Mouse (Mus musculus): ENCODE results near the gene Lpgat1. TPM values are rescaled to one million over a fixed set of nuclear protein-coding genes. Genes with fewer than 3 reads are reported as not detected.

Lpgat1 gene
- polyA plus RNA-seq, 2 experiments, result 4.3 to 7.7 TPM

DNA sequence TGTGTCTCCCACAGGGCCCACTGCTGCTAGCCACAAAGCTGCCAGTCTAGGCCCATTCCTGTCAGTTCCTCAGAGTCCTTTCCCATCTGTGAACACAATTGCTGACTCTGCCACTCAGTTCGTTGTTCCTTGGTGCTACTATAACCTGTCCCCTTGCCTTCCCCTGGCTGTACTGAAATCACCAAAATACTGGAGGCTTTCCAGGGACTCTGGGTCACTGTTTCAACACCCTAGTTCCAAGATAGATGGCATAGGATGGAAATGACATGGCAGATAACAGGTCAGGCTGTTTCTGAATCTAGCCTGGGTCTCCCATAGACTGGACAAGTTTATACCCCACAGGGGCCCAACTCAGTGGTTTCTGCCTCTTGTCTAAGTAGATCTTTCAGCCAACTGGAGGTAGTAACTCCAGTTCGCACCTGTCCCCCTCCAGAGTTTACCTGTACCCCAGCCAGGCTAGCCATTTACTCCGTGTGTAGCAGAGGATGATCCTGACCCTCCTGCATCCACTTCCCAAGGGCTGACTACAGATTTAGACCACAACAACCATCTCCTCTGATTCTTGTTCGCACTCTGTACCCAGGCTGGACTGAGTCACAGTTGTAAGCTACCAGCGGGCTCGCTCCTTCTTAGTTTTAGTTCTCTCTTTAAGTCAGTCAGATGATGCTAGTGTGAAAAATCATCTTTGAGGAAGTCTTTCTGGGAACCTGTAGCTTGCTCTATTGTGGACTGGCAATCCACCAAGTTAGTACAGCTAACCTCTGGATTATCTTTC lies 23.1 kb downstream of the Lpgat1 start:
- Histone ChIP-seq H3K36me3 (replicated peaks; ENCODE audit: control insufficient read depth, insufficient read depth, low read depth) (no peaks in the 10 kb centered on the region), H3K27me3 (ENCODE audit: control insufficient read depth, insufficient read depth, low read length) (no peaks in the 10 kb centered on the region), H3K9me3 (ENCODE audit: control insufficient read depth, low read length) (no peaks in the 10 kb centered on the region), H3K4me1 (replicated peaks; ENCODE audit: control insufficient read depth in 2 of 2, insufficient read depth in 2 of 2, low read length in 1 of 2) (peaks cover 0 to 3% of the 10 kb centered on the region in 2 experiments; a peak in 2 of 4 replicates), H3K9ac (replicated peaks) (no peak overlapping the region), H3K27ac (no peak overlapping the region), H3K4me3 (ENCODE audit: insufficient read depth in 1 of 2, low read depth in 2 of 2, low read length in 2 of 2) (no peak overlapping the region), H3K4me2 (ENCODE audit: low read depth) (no peak overlapping the region)
- TF ChIP-seq CTCF (IDR thresholded peaks at IDR 0.05; ENCODE audit: low read depth) (no peak), EP300 (IDR thresholded peaks at IDR 0.05; ENCODE audit: low read depth) (no peak)
- no peak for ATAC-seq (ENCODE audit: insufficient read depth)
- DNase-seq (ENCODE audit: low read depth in 3 of 3, low spot score in 3 of 3), result no peak
- 60% methylated on average over 6 of the region's 6 CpGs for WGBS (ENCODE audit: insufficient replicate concordance)

DNA sequence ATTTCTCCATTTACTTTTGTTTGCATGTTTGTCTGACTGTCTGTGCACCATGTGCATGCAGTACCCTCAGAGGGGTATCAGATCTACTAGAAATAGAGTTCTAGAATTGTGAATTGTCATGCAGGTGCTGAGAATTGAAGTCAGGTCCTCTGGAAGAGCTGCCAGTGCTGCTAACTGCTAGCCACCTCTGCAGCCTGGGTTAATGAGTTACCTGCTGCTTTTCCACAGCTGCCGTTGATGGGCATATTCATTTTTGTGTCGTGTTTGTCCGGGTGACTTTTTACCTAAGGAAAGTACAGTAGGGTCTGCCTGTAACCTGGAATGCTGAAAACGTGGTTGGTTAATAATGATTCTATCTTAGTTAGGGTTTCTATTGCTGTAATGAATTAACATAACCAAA lies 24.0 kb downstream of the Lpgat1 start:
- no peaks in the 10 kb centered on the region for H3K36me3 ChIP-seq (replicated peaks; ENCODE audit: control insufficient read depth, insufficient read depth, low read depth)
- no peak overlapping the region for H3K4me3 ChIP-seq (ENCODE audit: insufficient read depth in 1 of 2, low read depth in 2 of 2, low read length in 2 of 2)
- H3K27me3 ChIP-seq (ENCODE audit: control insufficient read depth, insufficient read depth, low read length), result no peaks in the 10 kb centered on the region
- ATAC-seq (ENCODE audit: insufficient read depth) (no peak), DNase-seq (ENCODE audit: low read depth in 3 of 3, low spot score in 3 of 3) (no peak)
- no peak overlapping the region for H3K9ac ChIP-seq (replicated peaks)
- TF ChIP-seq CTCF (IDR thresholded peaks at IDR 0.05; ENCODE audit: low read depth) (no peak), EP300 (IDR thresholded peaks at IDR 0.05; ENCODE audit: low read depth) (no peak)
- 0 out of 2 replicates have a peak overlapping the region, but pooled peaks have one; percentile 11 for H3K4me2 ChIP-seq (ENCODE audit: low read depth)
- WGBS (ENCODE audit: insufficient replicate concordance), result 62% methylated on average over 4 of the region's 4 CpGs
- H3K27ac ChIP-seq, result no peak overlapping the region
- H3K9me3 ChIP-seq (ENCODE audit: control insufficient read depth, low read length), result no peaks in the 10 kb centered on the region
- peaks cover 0 to 3% of the 10 kb centered on the region in 2 experiments; a peak in 2 of 4 replicates for H3K4me1 ChIP-seq (replicated peaks; ENCODE audit: control insufficient read depth in 2 of 2, insufficient read depth in 2 of 2, low read length in 1 of 2)

DNA sequence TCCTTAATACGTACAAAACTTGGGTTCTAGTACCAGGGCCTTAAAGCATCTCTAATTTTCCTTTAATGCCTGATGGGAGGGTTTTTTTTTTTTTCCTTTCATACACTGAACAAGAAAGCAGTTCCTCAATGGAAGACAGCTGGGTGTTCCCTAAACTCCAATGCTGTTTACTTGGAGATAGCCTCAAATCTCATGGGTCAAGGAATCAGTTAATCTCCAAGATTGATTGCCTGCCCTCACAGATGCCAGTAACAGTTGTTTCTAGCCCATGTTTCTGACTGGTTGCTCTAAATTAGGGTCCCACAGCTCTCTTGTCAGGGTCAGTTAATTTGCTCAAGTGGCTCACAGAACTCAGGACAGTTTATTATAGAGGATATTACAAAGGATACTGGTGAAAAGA lies 30.8 kb downstream of the Lpgat1 start:
- H3K4me3 ChIP-seq (ENCODE audit: insufficient read depth in 1 of 2, low read depth in 2 of 2, low read length in 2 of 2), result no peak overlapping the region
- no peaks in the 10 kb centered on the region for H3K9me3 ChIP-seq (ENCODE audit: control insufficient read depth, low read length)
- H3K4me2 ChIP-seq (ENCODE audit: low read depth), result no peak overlapping the region
- H3K27ac ChIP-seq, result no peak overlapping the region
- no peak overlapping the region for H3K9ac ChIP-seq (replicated peaks)
- no peak for ATAC-seq (ENCODE audit: insufficient read depth)
- no peak for TF ChIP-seq CTCF (IDR thresholded peaks at IDR 0.05; ENCODE audit: low read depth)
- no peak for TF ChIP-seq EP300 (IDR thresholded peaks at IDR 0.05; ENCODE audit: low read depth)
- WGBS (ENCODE audit: insufficient replicate concordance), result 79% methylated on average over 1 of the region's 1 CpGs
- H3K4me1 ChIP-seq (replicated peaks; ENCODE audit: control insufficient read depth in 2 of 2, insufficient read depth in 2 of 2, low read length in 1 of 2), result no peaks in the 10 kb centered on the region
- H3K27me3 ChIP-seq (ENCODE audit: control insufficient read depth, insufficient read depth, low read length), result no peaks in the 10 kb centered on the region
- DNase-seq (ENCODE audit: low read depth in 3 of 3, low spot score in 3 of 3), result no peak
- H3K36me3 ChIP-seq (replicated peaks; ENCODE audit: control insufficient read depth, insufficient read depth, low read depth), result no peaks in the 10 kb centered on the region

DNA sequence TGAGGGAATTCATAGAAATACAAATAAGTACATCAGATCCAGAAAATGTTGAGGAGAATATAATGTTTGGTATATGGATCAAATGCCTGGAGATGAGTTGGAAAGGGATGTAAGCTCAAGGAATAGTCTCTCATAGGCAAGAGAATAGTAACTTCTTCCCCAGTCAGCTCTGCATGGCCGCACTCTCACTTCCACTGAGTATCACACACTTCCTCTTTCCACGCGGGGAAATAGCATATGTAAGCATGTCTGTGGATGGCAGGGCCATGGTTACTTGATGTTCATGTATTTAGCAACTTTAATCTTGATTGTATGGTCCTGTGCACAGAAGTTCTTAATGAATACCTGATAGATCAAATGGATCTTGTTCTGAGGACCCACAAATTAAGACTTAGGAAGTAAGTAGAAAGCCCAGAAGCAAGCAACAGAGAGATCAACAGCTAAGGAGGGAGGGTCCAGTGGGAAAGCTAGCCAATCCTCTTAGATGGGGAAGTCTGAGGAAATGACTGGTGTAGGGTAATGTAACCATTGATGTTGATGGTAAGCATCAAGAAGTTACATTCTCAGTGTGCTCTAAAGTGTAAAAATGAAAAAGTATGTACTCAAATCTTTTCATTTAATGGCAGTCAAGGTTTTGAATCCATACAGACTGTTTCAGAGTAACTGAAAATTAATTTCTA lies 39.0 kb downstream of the Lpgat1 start:
- Histone ChIP-seq H3K9ac (replicated peaks) (no peak overlapping the region), H3K4me2 (ENCODE audit: low read depth) (no peak overlapping the region), H3K4me3 (ENCODE audit: insufficient read depth in 1 of 2, low read depth in 2 of 2, low read length in 2 of 2) (no peak overlapping the region), H3K4me1 (replicated peaks; ENCODE audit: control insufficient read depth in 2 of 2, insufficient read depth in 2 of 2, low read length in 1 of 2) (no peaks in the 10 kb centered on the region), H3K9me3 (ENCODE audit: control insufficient read depth, low read length) (no peaks in the 10 kb centered on the region), H3K36me3 (replicated peaks; ENCODE audit: control insufficient read depth, insufficient read depth, low read depth) (no peaks in the 10 kb centered on the region), H3K27ac (no peak overlapping the region), H3K27me3 (ENCODE audit: control insufficient read depth, insufficient read depth, low read length) (no peaks in the 10 kb centered on the region)
- ATAC-seq (ENCODE audit: insufficient read depth), result no peak
- 42% methylated on average over 3 of the region's 3 CpGs for WGBS (ENCODE audit: insufficient replicate concordance)
- no peak for DNase-seq (ENCODE audit: low read depth in 3 of 3, low spot score in 3 of 3)
- TF ChIP-seq CTCF (IDR thresholded peaks at IDR 0.05; ENCODE audit: low read depth) (no peak), EP300 (IDR thresholded peaks at IDR 0.05; ENCODE audit: low read depth) (no peak)

DNA sequence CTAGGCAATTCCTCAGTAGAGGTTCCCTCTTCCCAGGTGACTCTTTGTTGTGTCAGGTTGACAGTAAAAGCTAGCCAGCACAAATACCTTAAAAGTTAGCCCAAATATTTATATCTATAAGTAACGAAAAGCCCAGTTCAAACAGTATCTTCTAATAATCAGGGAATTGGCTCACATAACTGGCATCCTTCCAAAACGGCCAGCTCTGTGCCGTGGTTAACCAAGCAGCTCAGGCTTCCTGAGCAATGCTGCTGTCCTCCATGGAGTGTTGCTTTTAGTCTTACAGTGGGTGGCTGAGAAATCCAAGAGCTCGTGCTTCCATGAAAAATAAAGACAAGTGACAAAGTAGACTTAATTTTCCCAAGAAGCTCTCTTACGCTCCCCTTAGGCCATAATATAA lies 56.5 kb downstream of the Lpgat1 start:
- Histone ChIP-seq H3K4me1 (replicated peaks; ENCODE audit: control insufficient read depth in 2 of 2, insufficient read depth in 2 of 2, low read length in 1 of 2) (no peaks in the 10 kb centered on the region), H3K4me2 (ENCODE audit: low read depth) (no peak overlapping the region), H3K9me3 (ENCODE audit: control insufficient read depth, low read length) (no peaks in the 10 kb centered on the region), H3K27me3 (ENCODE audit: control insufficient read depth, insufficient read depth, low read length) (no peaks in the 10 kb centered on the region), H3K9ac (replicated peaks) (no peak overlapping the region), H3K27ac (no peak overlapping the region), H3K36me3 (replicated peaks; ENCODE audit: control insufficient read depth, insufficient read depth, low read depth) (no peaks in the 10 kb centered on the region), H3K4me3 (ENCODE audit: insufficient read depth in 1 of 2, low read depth in 2 of 2, low read length in 2 of 2) (no peak overlapping the region)
- no peak for ATAC-seq (ENCODE audit: insufficient read depth)
- DNase-seq (ENCODE audit: low read depth in 3 of 3, low spot score in 3 of 3), result no peak
- 68% methylated on average over 5 of the region's 5 CpGs for WGBS (ENCODE audit: insufficient replicate concordance)
- TF ChIP-seq EP300 (IDR thresholded peaks at IDR 0.05; ENCODE audit: low read depth) (no peak), CTCF (IDR thresholded peaks at IDR 0.05; ENCODE audit: low read depth) (no peak)
